Mouse (Mus musculus) heart, embryonic 15.5 days (tissue): ENCODE data around the gene Stx1a. TPM values are rescaled to one million over a fixed set of nuclear protein-coding genes. Genes with fewer than 3 reads are reported as not detected.

Experiments
- polyA plus RNA-seq: library from polyadenylated mRNA; unstranded; fragments of >200 nt; fragmentation: Nextera tagmentation; extraction: Ambion mirVana; gene quantifications from 2 replicates; pipeline ENCODE4 v1.2.1, GENCODE M21; 2015

Gene Stx1a
- polyA plus RNA-seq, 1 experiment from 2014 or later, result 6.2 TPM

Other genes starting within 250 kb of the Stx1a start
- gene Tmem270, start 116.7 kb upstream of the Stx1a start, polyA plus RNA-seq, result not detected in 2 replicates
- gene Cldn13, start 108.0 kb upstream of the Stx1a start, polyA plus RNA-seq, result 0.43 and 1.9 TPM in 2 replicates
- gene Mettl27, start 91.1 kb upstream of the Stx1a start, polyA plus RNA-seq, result 6.6 and 11.7 TPM in 2 replicates
- gene Cldn4, start 76.5 kb upstream of the Stx1a start, polyA plus RNA-seq, result 1.1 and 4.2 TPM in 2 replicates
- gene Cldn3, start 37.3 kb upstream of the Stx1a start, polyA plus RNA-seq, result 7.7 and 18.1 TPM in 2 replicates
- gene Abhd11, start 14.3 kb upstream of the Stx1a start, polyA plus RNA-seq, result 70.0 and 74.5 TPM in 2 replicates
- 27.2 and 32.1 TPM in 2 replicates for gene Dnajc30, start 40.7 kb downstream of the Stx1a start, polyA plus RNA-seq
- gene Bud23, start 41.5 kb downstream of the Stx1a start, polyA plus RNA-seq, result 49.4 and 68.2 TPM in 2 replicates
- gene Vps37d, start 54.8 kb downstream of the Stx1a start, polyA plus RNA-seq, result 2.5 and 4.1 TPM in 2 replicates
- gene Mlxipl, start 66.4 kb downstream of the Stx1a start, polyA plus RNA-seq, result 1.4 and 2.2 TPM in 2 replicates
- gene Tbl2, start 126.2 kb downstream of the Stx1a start, polyA plus RNA-seq, result 17.2 and 20.2 TPM in 2 replicates
- 39.3 and 39.4 TPM in 2 replicates for gene Bcl7b, start 144.8 kb downstream of the Stx1a start, polyA plus RNA-seq
- gene Baz1b, start 163.8 kb downstream of the Stx1a start, polyA plus RNA-seq, result 20.9 and 25.8 TPM in 2 replicates
- gene Fzd9, start 227.7 kb downstream of the Stx1a start, polyA plus RNA-seq, result 5.0 and 7.4 TPM in 2 replicates